Mouse (Mus musculus) NIH3T3 (cell line): ENCODE data around the gene Chn1.

Experiments used
- DNase-seq: peaks from one replicate; pipeline ENCODE4 v3.0.0-alpha.2; 2012; ENCODE audit warnings: low read depth

Gene Chn1

GRCm38 (mm10) chr2:73590106-73590505 is 185.0 kb downstream of the Chn1 start:
- DNase-seq = no peak

DNA sequence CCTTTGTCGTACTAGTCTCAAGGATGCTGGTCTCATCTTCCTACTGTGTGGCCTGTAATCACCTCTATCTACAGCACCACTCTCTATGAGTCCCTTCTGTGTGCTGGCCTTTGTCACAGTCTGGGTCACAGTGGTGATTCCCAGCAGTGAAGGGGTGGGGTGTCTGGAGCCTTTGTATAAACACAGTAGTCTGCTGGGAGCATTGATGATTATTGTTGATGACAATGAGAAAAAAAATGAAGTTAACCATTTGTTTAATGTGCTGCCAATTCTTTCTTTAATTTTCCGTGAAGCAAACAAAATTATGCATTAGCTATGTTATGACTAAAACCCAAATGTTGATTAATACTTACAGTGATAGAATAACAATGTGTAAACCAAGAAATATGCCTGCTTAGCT is 186.2 kb downstream of the Chn1 start:
- no peak for DNase-seq

- DNase-seq = no peak
These were observed 188.0 kb downstream of the Chn1 start for GRCm38 (mm10) chr2:73587109-73587506.

DNA sequence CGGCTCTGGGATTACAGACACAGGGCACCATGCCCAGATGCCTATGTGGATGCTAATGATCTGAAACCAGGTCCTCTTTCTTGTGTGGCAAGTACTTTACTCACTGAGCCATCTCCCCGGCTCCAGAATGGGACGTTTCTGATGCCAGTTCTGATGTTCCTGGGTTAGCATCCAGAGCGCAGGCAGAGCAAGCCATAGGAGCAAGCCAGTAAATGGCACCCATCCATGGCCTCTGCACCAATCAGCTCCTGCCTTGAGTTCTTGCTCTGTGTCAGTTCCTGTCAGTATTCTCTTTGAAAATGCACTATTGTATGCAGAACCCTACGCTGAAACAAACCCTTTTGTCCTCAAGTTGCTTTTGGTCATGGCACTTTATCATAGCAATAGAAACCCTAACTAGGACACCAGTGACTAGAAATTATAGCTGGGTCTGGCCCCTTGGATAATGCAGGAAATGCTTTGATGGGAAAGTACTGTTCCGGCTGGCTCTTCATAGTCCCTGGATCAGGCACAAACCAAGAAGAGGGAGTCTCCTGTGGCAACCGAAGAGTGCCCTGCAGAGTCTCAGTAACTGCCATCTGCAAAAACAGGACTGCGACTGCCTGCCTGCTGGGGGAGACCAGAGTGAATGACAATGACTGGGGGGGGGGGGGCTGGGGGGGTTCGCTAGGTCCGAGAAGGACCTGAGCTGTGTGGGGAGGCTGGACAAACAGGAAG is 188.6 kb downstream of the Chn1 start:
- DNase-seq = peak; percentile 20

- DNase-seq = peak; percentile 83
These were observed 189.8 kb downstream of the Chn1 start for GRCm38 (mm10) chr2:73585347-73585831.

- peak; percentile 94 for DNase-seq
These were observed 190.3 kb downstream of the Chn1 start for GRCm38 (mm10) chr2:73584645-73585346.

DNA sequence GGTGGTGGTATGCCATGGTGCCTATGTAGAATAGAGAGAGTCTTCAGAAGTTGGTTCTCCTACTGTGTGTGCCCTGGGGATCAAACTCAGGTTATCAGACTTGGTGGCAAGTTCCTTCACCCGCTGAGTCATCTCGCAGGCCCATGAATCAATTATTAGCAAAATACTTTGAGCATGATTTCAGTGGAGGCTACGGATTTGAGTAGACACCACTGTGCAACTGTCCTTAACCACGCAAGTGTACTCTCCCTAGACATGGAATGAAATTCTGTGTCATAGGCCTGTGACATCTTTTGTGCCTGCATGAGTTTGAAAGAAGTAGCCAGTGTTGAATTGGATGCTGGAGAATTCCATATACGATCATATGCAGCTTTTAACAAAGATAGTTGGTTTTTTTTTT is 194.4 kb downstream of the Chn1 start:
- DNase-seq = no peak

- DNase-seq = no peak
These were observed 195.0 kb downstream of the Chn1 start, which contains the start of gene Chrna1 for GRCm38 (mm10) chr2:73580166-73580565. Gene Chrna1 (minus strand): TSS chr2:73580338.

DNA sequence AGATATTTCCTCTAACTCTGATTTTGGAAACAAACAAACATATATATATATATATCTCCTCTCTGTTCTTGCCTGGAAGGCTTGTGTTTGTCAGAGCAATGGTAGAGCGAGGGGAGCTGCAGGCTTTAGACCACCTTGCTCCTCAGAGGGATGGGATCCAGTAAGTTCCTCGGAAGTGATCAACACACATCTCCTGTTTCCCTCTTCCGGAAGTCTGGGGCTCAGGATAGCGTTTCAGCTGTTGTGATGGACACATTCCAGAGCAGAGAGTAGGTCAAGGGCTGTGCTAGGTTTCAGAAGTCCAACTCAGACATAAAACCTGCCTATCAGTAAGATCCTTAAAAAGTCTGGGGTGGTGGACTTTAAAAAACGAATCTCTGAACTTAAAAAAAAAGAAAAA is 196.0 kb downstream of the Chn1 start:
- no peak for DNase-seq

- DNase-seq = no peak
These were observed 200.7 kb downstream of the Chn1 start for GRCm38 (mm10) chr2:73574418-73574817.

- no peak for DNase-seq
These were observed 201.6 kb downstream of the Chn1 start for GRCm38 (mm10) chr2:73573556-73573955.

- DNase-seq = peak; percentile 90
These were observed 202.4 kb downstream of the Chn1 start for GRCm38 (mm10) chr2:73572539-73573372.

DNA sequence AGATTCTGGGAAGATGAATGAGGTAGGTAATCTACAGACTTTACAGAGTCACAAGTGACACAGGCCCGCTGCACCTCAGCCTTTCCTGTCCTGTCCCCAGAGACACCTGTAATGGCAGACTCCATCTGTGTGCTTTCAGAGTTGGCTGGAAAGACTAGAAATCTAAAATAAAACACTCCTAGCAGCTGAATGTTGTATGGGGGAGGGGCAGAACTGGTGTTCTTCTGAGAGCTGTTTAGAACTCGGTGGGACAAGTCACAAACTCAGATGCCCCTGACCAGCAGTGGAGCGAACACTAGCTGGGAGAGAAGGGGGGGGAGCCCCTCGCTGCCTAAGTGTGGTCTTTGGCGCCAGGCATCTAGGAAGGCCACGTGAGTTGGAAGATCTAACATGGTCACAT is 203.2 kb downstream of the Chn1 start:
- no peak for DNase-seq

GRCm38 (mm10) chr2:73571304-73571703 is 203.8 kb downstream of the Chn1 start:
- DNase-seq = no peak

DNA sequence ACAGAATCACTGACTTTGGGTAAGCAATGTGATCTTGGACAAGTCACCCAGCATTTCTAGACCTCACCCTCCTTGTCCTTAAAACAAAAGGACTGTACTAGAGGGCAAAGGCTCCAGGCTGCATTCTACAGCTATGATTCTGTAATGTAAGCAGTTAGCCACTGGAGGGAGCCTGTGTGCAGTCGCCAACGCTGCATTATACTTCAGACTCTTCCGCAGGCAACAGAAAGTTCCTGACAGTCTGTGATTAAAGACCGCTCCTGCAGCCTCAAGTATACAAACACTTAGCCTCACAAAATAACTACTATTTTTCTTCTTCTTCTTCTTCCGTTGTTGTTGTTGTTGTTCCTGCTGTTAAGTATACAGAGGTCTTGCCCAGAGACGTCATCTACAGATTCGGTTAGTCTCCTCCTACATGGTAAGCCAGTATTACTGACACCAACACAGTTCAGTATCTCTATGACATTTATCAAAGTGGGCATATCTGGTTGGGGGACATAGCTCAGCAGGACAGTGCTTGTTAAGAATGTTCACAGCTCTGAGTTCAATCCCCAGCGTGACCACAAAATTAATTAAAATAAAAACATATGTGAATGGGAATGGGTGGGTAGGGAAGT is 208.0 kb downstream of the Chn1 start:
- peak; percentile 80 for DNase-seq

DNA sequence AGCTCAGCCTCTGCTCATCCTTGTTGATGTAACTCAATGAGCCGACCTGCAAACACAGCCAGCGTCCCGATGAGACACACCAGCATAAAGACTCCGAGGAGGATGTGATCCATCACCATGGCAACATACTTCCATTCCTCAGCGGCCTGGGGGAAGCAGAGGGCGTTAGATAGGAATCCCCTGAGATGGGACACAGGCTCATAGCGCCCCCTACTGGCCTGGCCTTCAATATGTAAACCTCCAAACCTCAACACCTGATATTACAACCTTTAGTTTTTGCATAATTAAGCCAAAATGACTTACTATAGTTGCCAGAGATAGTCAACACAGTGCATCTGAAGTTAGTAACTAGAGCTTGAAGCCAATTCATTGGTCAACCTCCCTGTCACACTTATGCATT is 209.0 kb downstream of the Chn1 start:
- DNase-seq = peak; percentile 40

GRCm38 (mm10) chr2:73563690-73564089 is 211.5 kb downstream of the Chn1 start:
- DNase-seq = no peak

DNA sequence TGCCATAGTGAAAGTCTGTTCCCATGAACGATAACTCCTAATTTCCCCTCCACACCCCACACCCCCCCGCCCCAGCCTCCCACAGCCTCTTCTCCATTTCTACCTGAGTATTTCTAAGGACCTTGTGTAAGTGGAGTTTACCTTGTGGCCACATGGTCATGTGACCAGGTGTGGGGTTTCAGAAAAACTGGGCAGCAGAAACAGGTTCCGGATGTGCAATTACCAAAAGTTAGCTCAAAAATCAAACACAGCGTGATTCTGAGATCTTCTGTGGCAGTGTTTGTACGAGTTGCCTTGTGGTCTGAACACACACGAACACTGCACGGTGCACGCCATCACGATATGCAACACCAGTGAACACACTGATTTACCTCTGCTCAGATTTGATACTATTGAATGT is 212.5 kb downstream of the Chn1 start:
- no peak for DNase-seq

DNA sequence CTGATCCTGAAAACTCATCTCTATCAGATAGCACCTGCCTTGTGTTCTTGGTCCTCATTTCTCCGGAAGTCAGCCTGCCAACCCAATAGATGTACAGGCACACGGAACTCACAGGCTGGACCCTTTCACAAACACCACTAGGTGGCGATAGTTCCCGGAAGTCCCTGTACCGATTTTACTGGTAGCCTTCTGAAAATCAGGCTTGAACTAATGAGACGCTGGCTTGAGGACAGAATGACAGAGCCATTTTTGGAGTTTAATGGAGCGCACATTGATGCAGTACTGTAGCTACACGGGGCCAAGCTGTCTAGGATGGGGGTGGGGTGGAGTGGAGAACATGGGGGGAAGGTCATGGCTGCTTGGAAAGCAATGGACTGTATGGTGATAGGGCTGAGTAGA is 213.5 kb downstream of the Chn1 start:
- DNase-seq = peak; percentile 70

GRCm38 (mm10) chr2:73560899-73561664 is 214.1 kb downstream of the Chn1 start:
- DNase-seq = no peak
